Mouse (Mus musculus) spleen, postnatal 14 days (tissue): ENCODE data around the gene Ythdf2.

Experiments used
- DNase-seq, 2 experiments: peaks; one replicate each; pipeline ENCODE4 v3.0.0; 2021 to 2022; ENCODE audit warnings: low spot score in 2 of 2

Ythdf2 gene

DNA sequence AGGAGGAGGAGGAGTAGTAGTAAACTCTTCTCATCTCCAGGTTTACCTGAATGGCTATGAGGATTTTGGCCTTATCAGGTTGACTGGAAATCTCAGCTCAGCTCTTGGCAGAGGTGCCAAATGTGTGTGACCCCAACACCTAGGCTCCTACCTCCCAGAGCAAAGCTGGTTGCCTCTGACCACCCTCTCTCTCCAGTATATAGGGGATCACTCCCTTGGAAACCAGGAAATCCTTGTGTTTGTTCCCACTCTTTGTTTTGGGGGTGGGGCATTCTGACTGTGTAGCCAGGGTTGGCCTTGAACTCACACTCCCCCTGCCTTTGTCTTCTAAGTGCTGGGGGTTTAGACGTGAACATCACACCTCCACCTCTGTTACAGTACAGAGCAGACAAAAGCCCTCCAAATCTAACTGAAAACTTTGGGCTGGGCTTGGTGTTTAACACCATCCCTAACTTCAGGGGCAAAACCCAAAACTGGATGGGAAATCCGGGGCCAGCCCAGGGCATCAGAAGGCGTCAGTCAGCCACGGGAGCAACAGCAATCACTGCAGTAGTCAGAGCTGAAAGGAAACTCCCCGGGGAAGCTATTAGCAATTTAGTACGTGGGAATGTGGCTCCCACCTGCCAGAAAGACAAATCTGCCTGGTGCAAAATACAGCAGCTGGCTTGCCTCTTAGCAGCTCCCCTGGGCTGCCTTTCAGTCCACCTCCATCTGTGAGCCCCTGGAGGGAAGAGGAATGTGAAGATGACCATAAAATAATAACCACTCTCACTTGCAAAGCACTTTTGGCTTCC is 57.0 kb downstream of the Ythdf2 start:
- no peak for DNase-seq

- DNase-seq, result no peak
Measured at GRCm38 (mm10) chr4:132151673-132152072, 60.4 kb downstream of the Ythdf2 start.

DNA sequence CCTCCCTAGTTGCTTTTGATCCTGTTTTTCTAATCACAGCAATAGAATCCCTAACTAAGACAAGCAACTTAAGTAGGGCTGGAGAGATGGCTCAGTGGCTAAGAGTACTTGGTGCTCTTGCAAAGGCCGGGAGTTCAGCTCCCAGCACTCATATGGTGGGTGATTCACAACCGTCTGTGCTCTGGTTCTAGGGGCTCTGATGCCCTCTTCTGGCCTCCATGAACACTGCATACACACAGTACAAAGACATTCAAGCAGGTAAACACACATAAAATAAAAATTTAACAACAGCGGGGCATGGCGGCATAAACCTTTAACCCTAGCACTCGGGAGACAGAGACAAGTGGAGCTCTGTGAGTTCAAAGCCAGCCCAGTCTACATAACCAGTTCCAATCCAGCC is 65.9 kb downstream of the Ythdf2 start:
- DNase-seq, result no peak

- no peak for DNase-seq
Measured at GRCm38 (mm10) chr4:132145092-132145491, 67.0 kb downstream of the Ythdf2 start.

DNA sequence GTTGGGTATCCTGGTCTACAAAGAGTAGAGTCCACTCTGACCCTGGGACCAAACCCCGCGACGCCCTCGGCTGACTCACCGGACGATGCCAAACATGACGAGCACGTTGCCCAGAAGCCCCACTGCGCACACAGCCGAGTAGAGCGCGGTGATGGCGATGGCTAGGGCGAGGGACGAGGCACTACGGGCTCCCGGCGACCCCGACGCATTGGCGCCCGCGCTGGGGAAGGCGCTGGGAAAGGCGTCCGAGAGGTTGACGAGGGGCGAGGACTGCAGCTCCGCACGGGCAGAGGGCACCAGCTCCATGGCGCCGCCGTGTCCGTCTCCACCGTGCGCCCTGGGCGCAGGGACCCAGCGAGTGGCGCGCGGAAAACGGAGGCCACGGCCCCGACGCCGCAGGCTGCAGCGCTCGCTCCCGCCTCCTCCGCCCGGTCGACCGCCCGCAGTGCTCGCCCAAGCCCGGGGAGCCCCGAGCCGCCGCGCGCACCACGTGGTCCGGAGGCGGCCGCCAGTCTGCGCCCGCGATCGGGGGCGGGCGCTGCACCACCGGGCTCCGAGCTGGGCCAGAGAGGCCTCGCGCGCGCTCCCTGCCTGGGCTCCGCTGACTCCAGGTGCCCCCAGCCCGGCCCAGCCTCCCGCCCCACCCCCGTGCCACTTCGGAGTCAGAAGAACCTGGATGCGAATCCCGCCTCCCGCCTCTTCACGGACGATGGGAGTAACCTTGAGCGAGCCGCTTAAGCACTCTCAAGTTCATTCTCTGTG is 67.8 kb downstream of the Ythdf2 start, which contains the start of gene Oprd1:
Gene Oprd1 (minus strand): TSS at position 407 of the 762 bp plus-strand sequence.
- DNase-seq, result no peak

GRCm38 (mm10) chr4:132138640-132139039 is 73.5 kb downstream of the Ythdf2 start:
- no peak for DNase-seq

DNA sequence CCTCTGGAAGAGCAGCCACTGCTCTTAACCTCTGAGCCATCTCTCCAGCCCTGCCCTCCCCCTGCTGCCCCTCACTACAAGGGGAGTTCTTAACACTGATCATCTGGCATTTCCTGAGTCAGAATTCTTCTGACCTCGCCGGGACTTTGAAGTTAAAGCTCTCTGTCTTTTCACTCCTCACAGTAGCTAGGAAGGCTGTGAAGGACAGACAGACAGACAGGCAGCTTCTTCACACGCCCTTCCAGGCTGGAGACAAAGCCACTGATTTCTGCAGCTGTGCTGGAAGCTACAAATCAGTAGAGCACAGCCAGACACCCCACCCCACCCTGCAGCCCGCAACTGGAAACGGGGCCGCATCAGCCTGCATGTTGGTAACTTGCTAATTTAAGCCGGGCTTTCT is 75.1 kb downstream of the Ythdf2 start:
- no peak for DNase-seq
